Mouse (Mus musculus) intestine, postnatal 0 days (tissue): ENCODE data around the gene Fam107a. TPM values are rescaled to one million over a fixed set of nuclear protein-coding genes. Genes with fewer than 3 reads are reported as not detected.
A peak's percentile ranks its signal among the peaks of the same experiment; 100 is the strongest.
"Not testable (repeated sequence)": the region's sequence is repeated elsewhere in the genome, so short reads cannot be mapped to it uniquely, and the experiment has no call there.

Source experiments
- ATAC-seq: fragments of 200-750 bp; cut with Nextera tagmentation; 2 replicates; pipeline ENCODE4 v1.8.0; 2017; ENCODE audit warnings: mild to moderate bottlenecking, moderate TSS enrichment, moderate library complexity
- H3K27ac ChIP-seq: fragments of 300-500 bp; sonication (generic); 2 replicates; pipeline ENCODE4 v1.5.1; 2014; ENCODE audit warnings: mild to moderate bottlenecking, low read depth, low read length, moderate library complexity
- H3K27me3 ChIP-seq: fragments of 300-500 bp; sonication (generic); replicated peaks from 2 replicates; pipeline ENCODE4 v1.6.1; 2014; ENCODE audit warnings: low read length, mixed read lengths; ENCODE audit not compliant: control insufficient read depth, insufficient read depth
- H3K36me3 ChIP-seq: fragments of 300-500 bp; sonication (generic); 2 replicates; pipeline ENCODE4 v1.6.1; 2014; ENCODE audit warnings: mild to moderate bottlenecking, moderate library complexity; ENCODE audit not compliant: control insufficient read depth, insufficient read depth
- H3K4me1 ChIP-seq: fragments of 300-500 bp; sonication (generic); replicated peaks from 2 replicates; pipeline ENCODE4 v1.6.1; 2014; ENCODE audit warnings: antibody characterized with exemption, low read length, mixed read lengths; ENCODE audit not compliant: control insufficient read depth, insufficient read depth
- H3K4me2 ChIP-seq: fragments of 300-500 bp; sonication (generic); replicated peaks from 2 replicates; pipeline ENCODE4 v1.6.1; 2014; ENCODE audit warnings: low read depth, mild to moderate bottlenecking, moderate library complexity
- H3K4me3 ChIP-seq: fragments of 300-500 bp; sonication (generic); 2 replicates; pipeline ENCODE4 v1.5.1; 2014; ENCODE audit warnings: low read depth, low read length
- H3K9ac ChIP-seq: fragments of 300-500 bp; sonication (generic); 2 replicates; pipeline ENCODE4 v1.6.1; 2014; ENCODE audit warnings: mild to moderate bottlenecking, low read depth, low read length
- H3K9me3 ChIP-seq: fragments of 300-500 bp; sonication (generic); 2 replicates; pipeline ENCODE4 v1.6.1; 2016; ENCODE audit warnings: mixed run types; ENCODE audit not compliant: control insufficient read depth
- CTCF ChIP-seq: sonication (generic); IDR thresholded peaks from 2 replicates; pipeline ENCODE4 v1.5.1; 2016; ENCODE audit warnings: low read depth, mild to moderate bottlenecking, control low read depth, antibody characterized with exemption, moderate library complexity
- WGBS: fragments of 180-500 bp; shearing (Covaris S2); extraction: QIAGEN DNeasy Blood & Tissue Kit; methylation state at CpG from one replicate; pipeline ENCODE4 v1.1.7; 2014; 5-methylcytosine and 5-hydroxymethylcytosine counted together
- polyA plus RNA-seq: library from polyadenylated mRNA; unstranded; fragments of >200 nt; fragmentation: Nextera tagmentation; extraction: Ambion mirVana; gene quantifications from 2 replicates; pipeline ENCODE4 v1.2.1, GENCODE M21; 2015

Gene Fam107a
- polyA plus RNA-seq, 1 experiment from 2014 or later: 0.16 TPM

DNA sequence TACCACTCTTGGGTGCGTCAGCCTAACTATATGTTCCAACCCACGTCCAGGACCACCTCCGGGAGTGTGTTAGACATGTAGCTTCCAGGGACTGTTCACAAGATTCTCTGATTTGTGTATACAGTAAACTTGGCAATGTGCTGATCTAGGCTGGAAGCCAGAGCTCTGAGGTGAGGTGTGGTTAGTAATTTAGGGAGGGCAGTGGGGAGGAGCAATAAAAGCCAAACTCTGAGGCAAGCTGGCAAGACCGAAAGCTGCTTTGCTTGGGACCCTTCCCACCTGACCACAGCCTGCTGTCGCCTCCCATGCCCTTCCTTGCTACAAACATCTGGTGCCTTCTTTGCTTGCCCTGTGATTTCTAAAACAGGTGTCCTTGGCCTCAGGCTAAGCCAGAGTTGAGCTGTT is 19.9 kb downstream of the Fam107a start:
- Histone ChIP-seq H3K4me3 (no peak overlapping the region), H3K9me3 (no peaks in the 10 kb centered on the region), H3K27me3 (no peaks in the 10 kb centered on the region), H3K4me1 (no peaks in the 10 kb centered on the region), H3K4me2 (no peak overlapping the region), H3K27ac (no peak overlapping the region), H3K36me3 (no peaks in the 10 kb centered on the region), H3K9ac (no peak overlapping the region)
- TF ChIP-seq CTCF: no peak
- 71% methylated on average over 5 of the region's 5 CpGs for WGBS
- no peak for ATAC-seq

GRCm38 (mm10) chr14:8294257-8294656 is 23.6 kb downstream of the Fam107a start:
- H3K36me3 ChIP-seq: no peaks in the 10 kb centered on the region
- H3K27me3 ChIP-seq: no peaks in the 10 kb centered on the region
- no peaks in the 10 kb centered on the region for H3K9me3 ChIP-seq
- no peak for TF ChIP-seq CTCF
- WGBS: 96% methylated on average over 1 of the region's 1 CpGs
- no peak overlapping the region for H3K4me2 ChIP-seq
- H3K4me3 ChIP-seq: no peak overlapping the region
- H3K9ac ChIP-seq: no peak overlapping the region
- no peaks in the 10 kb centered on the region for H3K4me1 ChIP-seq
- ATAC-seq: no peak
- no peak overlapping the region for H3K27ac ChIP-seq

DNA sequence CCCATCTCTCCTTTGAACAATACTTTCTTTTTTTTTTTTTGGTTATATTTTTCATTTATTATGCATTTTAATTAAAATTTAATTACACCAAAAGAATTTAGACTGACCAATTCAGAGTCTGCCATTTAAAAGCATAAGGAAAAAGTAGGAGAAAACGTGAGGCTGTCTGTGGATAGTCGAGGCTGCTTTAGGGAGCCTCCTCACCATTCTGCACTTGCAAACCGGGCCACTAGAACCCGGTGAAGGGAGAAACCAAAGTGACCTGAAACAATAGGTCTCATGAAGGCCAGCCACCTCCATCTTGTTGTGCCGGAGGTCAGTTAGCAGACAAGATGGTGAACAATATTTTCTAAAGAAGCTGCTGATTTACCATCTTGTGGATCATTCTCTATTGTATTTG is 31.2 kb downstream of the Fam107a start:
- H3K27me3 ChIP-seq, H3K4me2 ChIP-seq, H3K9me3 ChIP-seq, H3K27ac ChIP-seq, H3K36me3 ChIP-seq, H3K4me3 ChIP-seq, H3K9ac ChIP-seq, H3K4me1 ChIP-seq: not testable (repeated sequence)
- 85% methylated on average over 5 of the region's 5 CpGs for WGBS
- ATAC-seq: peak; percentile 97

DNA sequence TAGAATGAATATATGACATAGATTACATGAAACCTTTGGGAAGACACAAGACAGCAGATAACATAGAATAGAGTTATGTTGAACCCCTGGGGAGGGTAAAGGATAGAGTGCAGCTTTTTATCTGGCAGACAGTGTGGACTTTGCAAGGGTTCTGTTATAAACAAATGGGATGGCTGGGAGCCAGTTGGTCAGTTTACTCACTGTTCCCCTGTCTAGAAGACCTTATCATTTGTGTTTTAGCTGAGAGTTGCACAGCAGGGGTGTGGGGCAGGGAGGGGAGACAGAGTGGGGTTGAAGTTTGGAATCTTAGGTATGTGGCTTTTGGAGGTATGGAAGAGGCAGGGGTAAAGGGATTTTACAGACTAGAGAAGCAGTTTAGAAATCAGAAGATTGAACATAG is 34.0 kb downstream of the Fam107a start:
- Histone ChIP-seq H3K27me3 (no peaks in the 10 kb centered on the region), H3K4me1 (no peaks in the 10 kb centered on the region), H3K9me3 (no peaks in the 10 kb centered on the region), H3K27ac (no peak overlapping the region), H3K4me3 (no peak overlapping the region), H3K36me3 (no peaks in the 10 kb centered on the region), H3K9ac (no peak overlapping the region), H3K4me2 (no peak overlapping the region)
- no peak for ATAC-seq
- no peak for TF ChIP-seq CTCF

GRCm38 (mm10) chr14:8271281-8271680 is 46.5 kb downstream of the Fam107a start:
- not testable (repeated sequence) for H3K4me3 ChIP-seq, H3K27ac ChIP-seq, H3K36me3 ChIP-seq, H3K9me3 ChIP-seq, ATAC-seq, H3K9ac ChIP-seq, H3K27me3 ChIP-seq, H3K4me2 ChIP-seq, H3K4me1 ChIP-seq
- 88% methylated on average over 8 of the region's 8 CpGs for WGBS

GRCm38 (mm10) chr14:8264378-8264777 is 53.4 kb downstream of the Fam107a start:
- Histone ChIP-seq H3K4me1 (no peaks in the 10 kb centered on the region), H3K4me2 (no peak overlapping the region), H3K9me3 (no peaks in the 10 kb centered on the region), H3K9ac (no peak overlapping the region), H3K36me3 (no peaks in the 10 kb centered on the region), H3K27me3 (no peaks in the 10 kb centered on the region), H3K27ac (no peak overlapping the region), H3K4me3 (no peak overlapping the region)
- ATAC-seq: no peak
- no peak for TF ChIP-seq CTCF
- WGBS: 85% methylated on average over 1 of the region's 1 CpGs

DNA sequence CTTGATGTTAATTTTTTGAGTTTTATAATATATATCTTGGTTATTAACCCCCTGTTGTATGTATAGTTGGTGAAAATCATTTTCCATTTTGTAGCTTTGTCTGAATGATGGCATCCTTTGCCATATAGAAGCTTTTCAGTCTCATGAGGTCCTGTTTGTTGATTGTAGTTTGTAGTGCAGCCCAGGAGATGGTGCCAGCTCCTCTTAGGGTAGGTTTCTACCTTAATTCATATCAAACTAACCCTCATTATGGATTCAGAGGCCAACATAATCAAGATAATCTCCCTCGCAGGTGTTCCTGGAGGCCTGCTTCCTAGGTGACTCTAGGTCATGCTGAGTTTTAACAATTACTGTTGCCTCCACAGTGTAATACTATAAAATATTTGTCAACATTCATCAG is 55.6 kb downstream of the Fam107a start:
- H3K36me3 ChIP-seq: no peaks in the 10 kb centered on the region
- H3K9ac ChIP-seq: no peak overlapping the region
- H3K4me2 ChIP-seq: no peak overlapping the region
- ATAC-seq: no peak
- peak; percentile 31; the same call in 1 of the 2 replicates for TF ChIP-seq CTCF
- WGBS: 41% methylated on average over 1 of the region's 1 CpGs
- 0 out of 2 replicates have a peak, but pooled peaks cover 2% of the 10 kb centered on the region for H3K4me1 ChIP-seq
- H3K9me3 ChIP-seq: no peaks in the 10 kb centered on the region
- H3K4me3 ChIP-seq: no peak overlapping the region
- H3K27ac ChIP-seq: no peak overlapping the region
- H3K27me3 ChIP-seq: no peaks in the 10 kb centered on the region
